Mouse (Mus musculus) gastrocnemius, postnatal 4 days (tissue): ENCODE results near the gene Ctnnbl1. TPM values are rescaled to one million over a fixed set of nuclear protein-coding genes. Genes with fewer than 3 reads are reported as not detected.

Experiments used
- DNase-seq, 2 experiments: peaks; one replicate each; pipeline ENCODE4 v3.0.0; 2021 to 2022; ENCODE audit warnings: low spot score in 2 of 2, mixed read lengths in 2 of 2
- total RNA-seq, 2 experiments: library from RNA; stranded (reverse); gene quantifications; 2 replicates each; pipeline ENCODE4 v1.2.3; 2021

Gene Ctnnbl1
- total RNA-seq, 2 experiments from 2014 or later, result 19.8 to 20.3 TPM

- DNase-seq, result peak in 1 of 2 experiments; percentile 26
Observed at GRCm38 (mm10) chr2:157870247-157870646, 133.0 kb downstream of the Ctnnbl1 start.

GRCm38 (mm10) chr2:157873223-157873622 is 136.0 kb downstream of the Ctnnbl1 start:
- DNase-seq, result peak in 1 of 2 experiments; percentile 58

DNA sequence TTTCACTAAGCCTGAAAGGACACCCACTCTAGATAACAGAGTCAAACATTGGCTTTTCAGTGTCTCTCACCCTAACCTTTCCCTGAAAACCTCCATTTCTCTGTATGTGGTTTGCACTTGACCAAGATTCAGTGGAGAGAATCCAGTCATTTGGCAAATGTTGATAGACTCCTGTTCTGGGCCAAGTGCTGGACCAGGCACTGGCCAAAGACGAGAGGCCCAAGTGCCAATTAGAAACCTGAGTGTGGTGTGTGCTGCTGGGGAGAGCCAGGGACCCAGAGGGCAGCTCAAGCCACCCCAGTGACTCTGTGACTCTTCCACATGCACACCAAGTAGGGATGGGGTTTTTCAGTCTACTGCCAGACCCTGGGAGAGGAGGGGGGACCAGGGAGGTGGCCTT is 136.5 kb downstream of the Ctnnbl1 start:
- no peak for DNase-seq

DNA sequence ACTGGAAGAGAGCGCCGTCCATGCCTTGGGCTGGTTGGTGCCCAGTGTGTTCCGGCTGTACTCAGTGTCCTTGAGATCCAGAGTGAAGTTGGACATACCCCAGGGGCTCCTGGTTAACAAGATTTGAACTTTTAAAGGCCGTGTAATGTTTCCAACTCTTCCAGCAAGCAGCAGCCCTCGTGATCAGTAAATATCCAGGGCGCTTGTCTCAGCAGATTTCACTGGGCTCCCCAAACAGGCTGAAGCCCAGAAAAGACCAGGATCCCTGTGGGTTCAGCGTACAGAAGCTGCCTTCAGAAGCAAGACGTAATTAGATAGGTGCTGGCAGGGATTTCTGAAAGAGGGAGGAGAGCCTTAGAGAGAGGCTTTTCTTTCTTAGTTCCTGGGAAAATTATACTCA is 137.9 kb downstream of the Ctnnbl1 start:
- DNase-seq, result no peak

DNA sequence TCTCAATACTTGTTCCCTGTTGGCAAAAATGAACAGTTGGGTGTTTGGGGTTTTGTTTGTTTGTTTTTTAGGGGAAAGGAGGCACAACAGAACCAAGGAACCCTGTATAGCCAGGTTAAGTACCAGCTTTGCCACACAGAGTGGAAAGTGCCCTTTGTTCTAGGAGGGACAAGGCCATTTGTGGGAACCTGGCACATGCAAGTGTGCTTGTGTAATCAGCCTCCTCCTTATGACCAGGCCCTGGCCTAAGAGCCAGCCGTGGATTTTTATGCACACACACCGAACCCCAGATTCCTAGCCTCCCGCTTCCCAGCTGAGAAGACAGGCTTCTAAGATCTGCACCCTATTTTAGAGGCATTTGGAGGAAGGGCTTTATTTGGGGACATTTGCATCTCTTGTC is 140.2 kb downstream of the Ctnnbl1 start:
- DNase-seq, result no peak

DNA sequence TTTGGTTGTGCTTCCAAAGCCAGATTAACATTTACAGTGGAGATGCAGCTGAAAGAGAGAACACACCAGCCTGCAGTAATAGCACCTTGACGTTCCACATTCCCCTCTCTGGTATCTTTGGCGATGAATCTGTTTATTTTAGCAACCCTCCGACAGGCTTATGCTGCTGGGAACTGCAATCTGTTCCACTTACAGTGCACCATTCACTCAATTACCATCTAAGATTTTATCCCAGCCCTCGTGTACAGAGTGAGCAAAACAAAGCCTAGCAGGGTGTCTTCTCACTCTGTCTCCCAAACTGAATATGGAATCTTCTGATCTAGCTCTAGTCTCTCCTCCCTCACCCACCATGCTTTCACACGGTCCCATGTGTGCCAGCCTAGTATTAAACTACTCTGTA is 140.8 kb downstream of the Ctnnbl1 start:
- DNase-seq, result no peak

- DNase-seq, result no peak
Observed at GRCm38 (mm10) chr2:157881939-157882338, 144.7 kb downstream of the Ctnnbl1 start.

DNA sequence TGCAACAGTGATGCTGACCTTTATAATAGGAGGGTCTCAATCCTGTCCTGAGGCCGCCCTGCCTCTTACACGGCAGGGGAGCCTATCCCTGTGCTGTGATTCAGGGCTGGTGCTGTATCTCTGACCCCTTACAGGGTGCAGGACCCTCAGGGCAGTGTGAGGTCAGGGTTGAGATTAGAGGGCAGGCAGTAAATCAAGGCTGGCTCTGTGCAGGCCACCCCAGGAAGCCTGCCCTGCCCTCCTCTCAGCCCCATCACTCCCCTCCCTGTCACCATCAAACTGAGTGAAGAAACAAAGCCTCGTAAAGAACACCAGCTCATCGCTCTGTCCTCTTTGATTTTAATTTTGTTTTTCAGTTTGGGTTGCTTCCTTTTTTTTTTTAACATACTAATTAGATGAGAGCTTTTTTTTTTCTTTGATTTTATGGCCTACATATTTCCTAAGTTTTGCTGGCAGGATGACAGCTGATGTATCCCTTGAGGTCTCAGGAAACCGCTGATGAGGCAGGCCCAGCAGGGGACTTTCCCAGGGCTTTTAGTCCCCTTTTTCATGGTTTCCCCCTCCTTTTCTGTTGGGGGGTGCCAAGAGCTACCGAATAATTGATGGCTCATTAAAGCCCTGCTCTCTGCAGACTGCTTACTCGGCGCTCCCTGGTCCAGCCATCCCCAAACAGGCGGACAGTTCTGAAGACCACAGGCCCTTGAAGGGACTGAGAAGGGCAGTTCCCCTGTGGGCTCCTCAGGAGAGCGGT is 150.2 kb downstream of the Ctnnbl1 start:
- no peak for DNase-seq

DNA sequence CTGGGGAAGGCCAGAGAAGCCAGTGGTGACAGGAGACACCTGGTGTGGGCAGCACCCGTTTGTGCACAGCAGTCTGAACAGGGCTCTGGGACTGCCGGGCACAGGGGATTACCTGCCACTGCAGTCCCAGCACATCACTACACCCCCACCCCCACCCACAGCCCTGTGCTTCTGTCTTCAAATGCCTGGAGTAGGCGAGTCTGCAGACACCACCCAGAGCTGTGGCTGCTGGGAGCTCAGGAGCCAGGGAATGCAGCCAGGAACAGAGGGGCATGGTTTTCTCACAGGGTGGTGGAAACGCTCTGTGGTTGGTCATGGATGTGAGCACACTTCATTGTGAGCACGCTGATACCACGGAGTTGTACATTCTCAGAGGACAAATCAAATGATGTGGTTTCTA is 154.0 kb downstream of the Ctnnbl1 start:
- DNase-seq, result no peak

GRCm38 (mm10) chr2:157897131-157897530 is 159.9 kb downstream of the Ctnnbl1 start:
- DNase-seq, result no peak

- peak; percentile 73 to 88 for DNase-seq
Observed at GRCm38 (mm10) chr2:157913204-157913636, 176.0 kb downstream of the Ctnnbl1 start.

- DNase-seq, result no peak
Observed at GRCm38 (mm10) chr2:157913705-157914104, 176.5 kb downstream of the Ctnnbl1 start.

- no peak for DNase-seq
Observed at GRCm38 (mm10) chr2:157914105-157914764, 177.0 kb downstream of the Ctnnbl1 start, which contains the start of gene Vstm2l. Gene Vstm2l (plus strand): TSS chr2:157914653.

GRCm38 (mm10) chr2:157914889-157915517 is 177.8 kb downstream of the Ctnnbl1 start:
- DNase-seq, result no peak

- DNase-seq, result no peak
Observed at GRCm38 (mm10) chr2:157918529-157918928, 181.3 kb downstream of the Ctnnbl1 start.

DNA sequence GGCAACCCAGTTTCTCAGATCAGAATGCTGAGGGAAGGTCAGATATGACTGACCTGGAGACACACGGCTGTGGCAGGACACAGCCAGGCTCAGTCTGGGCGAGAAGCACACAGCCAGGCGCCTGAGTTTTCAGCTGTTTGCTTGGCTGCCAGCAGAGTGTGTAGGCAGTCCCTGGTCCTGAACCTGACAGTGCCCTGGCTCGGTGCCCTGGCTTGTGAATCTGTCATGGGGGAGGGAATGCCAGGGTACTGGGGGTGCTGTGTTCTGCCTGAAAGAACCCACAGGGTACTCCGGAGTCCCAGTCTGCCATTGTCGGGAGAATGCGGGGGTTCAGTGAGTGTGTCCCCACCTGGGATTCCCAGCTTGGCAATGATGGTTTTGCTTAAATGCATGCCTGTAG is 184.3 kb downstream of the Ctnnbl1 start:
- no peak for DNase-seq

DNA sequence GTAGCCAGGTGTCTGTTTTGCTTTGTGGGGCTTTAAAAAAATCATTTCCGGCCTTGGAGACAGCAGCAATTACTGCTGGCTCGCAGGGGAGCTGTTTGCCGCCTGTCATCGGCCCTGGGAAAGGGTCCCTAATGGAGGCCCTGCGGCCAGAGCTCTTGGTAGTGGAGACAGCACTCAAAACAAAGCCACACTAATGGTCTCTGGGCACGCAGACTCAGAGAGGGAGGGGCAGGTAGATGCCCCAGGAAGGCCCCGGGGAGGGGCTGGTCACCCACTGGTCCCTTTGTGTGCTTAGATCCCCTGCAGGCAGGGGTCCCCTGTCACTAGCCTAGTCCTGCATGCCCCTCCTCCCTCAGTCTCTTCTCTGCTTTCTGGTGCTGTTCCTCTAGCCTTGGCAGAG is 186.2 kb downstream of the Ctnnbl1 start:
- no peak for DNase-seq

DNA sequence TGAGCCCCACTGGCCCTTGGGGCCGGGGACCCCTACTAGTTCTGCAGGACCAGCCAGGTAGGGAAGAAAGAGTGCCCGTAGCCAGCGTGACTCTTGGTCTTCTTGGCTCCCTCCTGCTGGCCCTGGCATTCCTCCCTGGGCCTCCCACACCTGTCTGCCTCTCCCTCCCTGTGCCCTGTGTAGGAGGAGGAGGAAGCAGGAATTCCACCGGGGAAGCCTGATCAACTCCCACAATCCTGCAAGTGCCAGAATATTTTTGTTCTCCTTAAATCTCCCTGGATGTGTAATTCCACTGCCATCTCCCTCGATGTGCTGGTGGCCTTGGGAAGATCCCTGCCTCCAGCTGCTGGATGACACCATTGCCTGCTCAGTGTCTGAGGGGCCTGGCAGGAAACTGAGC is 187.3 kb downstream of the Ctnnbl1 start:
- DNase-seq, result no peak

- no peak for DNase-seq
Observed at GRCm38 (mm10) chr2:157926502-157926901, 189.3 kb downstream of the Ctnnbl1 start.

DNA sequence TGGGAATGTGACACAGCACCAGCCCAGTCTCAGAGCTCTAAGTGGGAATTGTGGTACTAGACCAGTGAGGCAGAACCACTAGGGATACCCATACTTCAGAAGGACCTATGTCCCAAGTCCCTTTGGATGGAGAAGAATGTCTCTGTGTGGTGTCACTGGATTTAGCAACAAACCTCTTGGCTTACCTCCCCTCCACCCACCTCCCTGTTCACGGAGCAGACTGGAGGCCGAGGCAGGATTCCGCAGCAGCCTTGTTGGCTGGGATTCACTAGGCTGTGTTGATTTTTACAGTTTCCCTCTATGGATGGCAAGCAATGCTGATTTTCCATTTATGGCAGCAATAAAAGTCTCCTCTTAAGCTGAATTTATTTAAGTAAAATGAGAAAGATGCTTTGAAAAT is 189.7 kb downstream of the Ctnnbl1 start:
- DNase-seq, result no peak

- DNase-seq, result no peak
Observed at GRCm38 (mm10) chr2:157927397-157927796, 190.2 kb downstream of the Ctnnbl1 start.

DNA sequence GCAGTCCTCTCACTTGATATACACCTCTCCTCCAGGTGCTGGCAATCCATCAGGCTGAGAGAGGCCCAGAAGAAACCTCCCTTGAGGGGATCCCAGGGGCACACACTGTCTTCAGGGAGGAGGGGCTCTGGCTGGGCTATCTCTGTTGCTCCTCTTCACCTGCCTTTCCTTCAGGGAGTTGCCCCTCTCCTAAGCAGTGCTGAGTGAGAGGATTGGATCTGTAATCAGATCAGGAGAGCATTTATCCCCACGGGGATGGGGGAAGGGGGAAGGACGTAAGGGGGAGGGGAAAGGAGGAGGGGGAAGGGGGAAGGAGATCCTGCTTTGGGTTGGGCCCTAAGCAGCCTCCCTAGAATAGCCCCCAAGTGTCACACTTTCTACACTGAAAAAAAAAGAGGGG is 190.6 kb downstream of the Ctnnbl1 start:
- no peak for DNase-seq
